Mouse (Mus musculus) limb, embryonic 14.5 days (tissue): ENCODE data around the gene Zfp536. TPM values are rescaled to one million over a fixed set of nuclear protein-coding genes. Genes with fewer than 3 reads are reported as not detected.

Experiments
- ATAC-seq: fragments of 200-750 bp; cut with Nextera tagmentation; 2 replicates; pipeline ENCODE4 v1.8.0; 2017; ENCODE audit warnings: low read depth, moderate number of reproducible peaks, moderate TSS enrichment; ENCODE audit not compliant: low FRiP score
- DNase-seq: peaks from one replicate; pipeline ENCODE4 v3.0.0-alpha.2; 2015; ENCODE audit warnings: low spot score
- H3K27ac ChIP-seq: fragments of 300-500 bp; sonication (generic); replicated peaks from 2 replicates; pipeline ENCODE4 v1.5.1; 2014; ENCODE audit warnings: low read depth, mild to moderate bottlenecking, low read length, moderate library complexity, mixed read lengths
- H3K27me3 ChIP-seq: fragments of 300-500 bp; sonication (generic); 2 replicates; pipeline ENCODE4 v1.6.1; 2014; ENCODE audit warnings: low read length, mixed read lengths; ENCODE audit not compliant: control insufficient read depth, insufficient read depth
- H3K36me3 ChIP-seq: fragments of 300-500 bp; sonication (generic); 2 replicates; pipeline ENCODE4 v1.6.1; 2014; ENCODE audit warnings: mild to moderate bottlenecking, low read length, moderate library complexity, mixed read lengths; ENCODE audit not compliant: control insufficient read depth, insufficient read depth
- H3K4me1 ChIP-seq: fragments of 300-500 bp; sonication (generic); 2 replicates; pipeline ENCODE4 v1.6.1; 2014; ENCODE audit warnings: antibody characterized with exemption, low read length, mixed read lengths; ENCODE audit not compliant: control insufficient read depth, insufficient read depth
- H3K4me2 ChIP-seq: fragments of 300-500 bp; sonication (generic); replicated peaks from 2 replicates; pipeline ENCODE4 v1.6.1; 2014; ENCODE audit warnings: low read depth, mild to moderate bottlenecking, low read length, moderate library complexity; ENCODE audit not compliant: severe bottlenecking
- H3K4me3 ChIP-seq: fragments of 300-500 bp; sonication (generic); replicated peaks from 2 replicates; pipeline ENCODE4 v1.5.1; 2014; ENCODE audit warnings: low read length
- H3K9ac ChIP-seq: fragments of 300-500 bp; sonication (generic); 2 replicates; pipeline ENCODE4 v1.6.1; 2014; ENCODE audit warnings: mild to moderate bottlenecking, low read depth, low read length, moderate library complexity; ENCODE audit not compliant: severe bottlenecking
- H3K9me3 ChIP-seq: fragments of 300-500 bp; sonication (generic); 2 replicates; pipeline ENCODE4 v1.6.1; 2016; ENCODE audit warnings: low read length; ENCODE audit not compliant: control insufficient read depth
- POLR2A ChIP-seq: fragments of 200-500 bp; IDR thresholded peaks from 2 replicates; pipeline ENCODE4 v1.8.0; 2012; ENCODE audit warnings: inconsistent platforms, mild to moderate bottlenecking, moderate library complexity, borderline replicate concordance; ENCODE audit not compliant: insufficient read depth, insufficient read length; ENCODE audit errors: extremely low read depth
- WGBS: fragments of 180-500 bp; shearing (Covaris S2); extraction: QIAGEN DNeasy Blood & Tissue Kit; methylation state at CpG from one replicate; pipeline ENCODE4 v1.1.7; 2014; 5-methylcytosine and 5-hydroxymethylcytosine counted together
- polyA plus RNA-seq, 2 experiments: library from polyadenylated mRNA; depleted of rRNA in 1 of 2; stranded (reverse) in 1 of 2; unstranded in 1 of 2; fragments of >200 nt; fragmentation: Nextera tagmentation in 1 of 2; extraction: Ambion mirVana in 1 of 2; gene quantifications; 2 replicates each; pipeline versions ENCODE4 v1.2.1 to v1.2.3; 2012 to 2014

The Zfp536 gene
- polyA plus RNA-seq, 2 experiments = 3.8 to 6.5 TPM

DNA sequence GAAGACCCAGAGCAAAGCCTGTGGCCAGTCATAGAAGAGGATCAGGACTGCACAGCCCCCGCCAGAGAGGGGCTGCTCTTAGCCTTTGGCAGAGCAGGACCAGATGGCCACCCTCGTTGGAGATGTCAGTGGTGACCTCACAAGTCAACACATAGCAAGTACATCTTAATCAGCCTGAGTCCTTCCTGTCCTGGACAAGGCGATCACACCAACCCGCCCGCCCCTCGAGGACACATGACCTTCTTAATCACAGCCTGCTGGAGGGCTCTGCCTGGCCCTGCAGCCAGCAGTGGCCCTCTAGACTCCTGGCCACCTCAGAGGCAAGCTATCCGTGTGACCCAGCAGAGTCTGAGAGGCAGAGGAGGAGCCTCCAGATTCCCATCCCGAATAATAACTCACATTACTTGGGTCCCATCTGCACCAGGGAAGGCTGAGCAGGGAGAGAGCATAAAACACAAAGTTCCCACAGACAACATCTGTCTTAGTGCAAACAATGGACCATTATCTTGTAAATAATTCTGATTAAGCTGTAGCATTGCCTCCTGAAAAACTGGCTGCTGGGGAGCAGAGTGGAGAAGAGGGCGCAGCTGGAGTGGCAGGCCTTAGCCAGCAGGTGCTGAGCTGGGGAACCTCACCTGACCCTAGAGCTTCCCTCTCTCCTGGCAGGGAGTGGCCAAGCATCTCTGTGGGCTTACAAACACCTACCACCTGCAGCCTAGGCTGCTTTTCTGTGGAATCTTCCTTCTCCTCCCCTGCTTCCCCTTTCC, 306.8 kb downstream of the Zfp536 start:
- no peak overlapping the region for H3K9ac ChIP-seq
- no peaks in the 10 kb centered on the region for H3K9me3 ChIP-seq
- ATAC-seq (no peak), DNase-seq (no peak)
- H3K36me3 ChIP-seq = no peaks in the 10 kb centered on the region
- TF ChIP-seq POLR2A = no peak
- H3K27ac ChIP-seq = no peak overlapping the region
- H3K4me3 ChIP-seq = no peak overlapping the region
- H3K4me2 ChIP-seq = no peak overlapping the region
- 33% methylated on average over 9 of the region's 9 CpGs for WGBS
- H3K4me1 ChIP-seq = peaks cover 10% of the 10 kb centered on the region
- no peaks in the 10 kb centered on the region for H3K27me3 ChIP-seq

DNA sequence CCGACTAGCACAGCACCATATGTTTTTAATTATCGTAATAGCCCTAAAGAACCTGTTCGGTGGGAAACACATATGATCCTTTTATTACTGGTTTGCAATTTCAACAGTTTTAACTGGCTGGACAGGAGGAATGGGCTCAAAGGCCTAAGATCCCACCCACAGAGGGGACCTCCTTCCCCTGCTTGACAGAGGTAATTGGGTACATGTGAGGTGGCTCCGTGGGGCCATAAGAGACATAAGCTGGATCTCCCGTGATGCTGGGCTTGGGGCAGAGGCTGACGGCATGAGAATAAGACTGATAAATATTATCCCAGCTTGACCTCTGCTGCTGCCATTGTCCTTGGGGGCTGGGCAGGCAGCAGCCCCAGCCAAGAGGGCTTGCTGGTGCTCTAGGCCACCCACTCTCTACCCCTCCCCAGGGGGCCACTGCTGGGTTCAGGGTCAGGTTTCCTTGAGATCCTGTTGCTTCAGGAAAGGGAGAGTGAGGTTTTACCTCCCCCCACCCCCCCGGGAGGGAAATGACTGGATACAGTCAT, 309.2 kb downstream of the Zfp536 start:
- H3K27ac ChIP-seq = no peak overlapping the region
- TF ChIP-seq POLR2A = no peak
- 6% methylated on average over 7 of the region's 7 CpGs for WGBS
- no peak overlapping the region for H3K9ac ChIP-seq
- H3K9me3 ChIP-seq = no peaks in the 10 kb centered on the region
- no peak overlapping the region for H3K4me3 ChIP-seq
- H3K4me1 ChIP-seq = peaks cover 10% of the 10 kb centered on the region
- no peaks in the 10 kb centered on the region; the same call in 1 of the 2 replicates for H3K27me3 ChIP-seq
- no peaks in the 10 kb centered on the region for H3K36me3 ChIP-seq
- ATAC-seq (peak; percentile 77), DNase-seq (peak; percentile 48)
- H3K4me2 ChIP-seq = peak overlapping the region; percentile 13; the same call in 1 of the 2 replicates

DNA sequence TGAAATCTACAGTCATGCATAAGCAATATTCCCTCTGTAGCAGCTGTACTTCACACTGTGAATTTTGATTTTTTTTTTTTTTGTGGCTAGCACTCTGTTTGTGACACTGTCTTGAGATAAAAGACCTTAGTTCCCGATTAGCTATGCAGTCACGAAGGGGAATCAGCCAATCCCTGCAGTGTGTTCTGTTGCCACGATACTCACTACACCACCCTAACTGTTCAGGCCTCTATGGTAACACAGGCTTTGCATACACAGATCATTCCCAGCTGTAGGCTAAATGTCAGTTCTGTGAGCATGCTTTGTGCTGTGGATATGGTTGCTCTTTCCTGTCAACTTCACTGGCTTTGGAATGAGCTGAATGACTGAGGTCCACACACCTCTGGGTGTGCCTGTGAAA, 325.9 kb downstream of the Zfp536 start:
- ATAC-seq = no peak
- WGBS = 87% methylated on average over 3 of the region's 3 CpGs
- no peak overlapping the region for H3K27ac ChIP-seq

DNA sequence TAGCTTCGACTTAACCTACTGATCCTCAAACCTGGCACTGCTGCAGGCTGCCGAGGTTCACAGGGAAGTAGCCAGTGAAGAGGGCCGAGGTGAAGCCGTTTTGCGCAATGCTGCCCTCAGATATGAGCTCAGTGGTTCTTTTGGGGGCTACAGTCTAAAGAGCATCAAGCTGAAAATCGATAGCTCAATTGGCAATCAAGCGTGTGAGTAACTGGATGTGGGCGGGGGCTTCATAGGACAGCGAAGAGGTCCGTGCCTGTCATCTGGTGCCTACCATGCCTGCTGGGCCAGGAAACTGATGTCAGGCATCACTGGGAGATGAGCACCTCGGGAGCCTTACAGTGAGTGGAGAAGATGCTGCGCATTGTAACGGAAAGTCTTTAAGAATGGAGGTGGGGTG, 333.5 kb downstream of the Zfp536 start:
- Histone ChIP-seq H3K4me2 (no peak overlapping the region), H3K4me3 (no peak overlapping the region), H3K9ac (no peak overlapping the region), H3K9me3 (no peaks in the 10 kb centered on the region), H3K27me3 (no peaks in the 10 kb centered on the region), H3K4me1 (peaks cover 7% of the 10 kb centered on the region; the same call in 1 of the 2 replicates), H3K27ac (no peak overlapping the region), H3K36me3 (no peaks in the 10 kb centered on the region)
- 77% methylated on average over 13 of the region's 13 CpGs for WGBS
- TF ChIP-seq POLR2A = no peak
- ATAC-seq = no peak
- no peak for DNase-seq

More for the DNA sequence above, 325.9 kb downstream of the Zfp536 start:
- Histone ChIP-seq H3K4me1 (no peaks in the 10 kb centered on the region), H3K27me3 (no peaks in the 10 kb centered on the region), H3K9ac (no peak overlapping the region), H3K4me3 (no peak overlapping the region), H3K4me2 (no peak overlapping the region), H3K9me3 (no peaks in the 10 kb centered on the region; the same call in 1 of the 2 replicates), H3K36me3 (no peaks in the 10 kb centered on the region)
- TF ChIP-seq POLR2A = no peak
- DNase-seq = no peak

DNA sequence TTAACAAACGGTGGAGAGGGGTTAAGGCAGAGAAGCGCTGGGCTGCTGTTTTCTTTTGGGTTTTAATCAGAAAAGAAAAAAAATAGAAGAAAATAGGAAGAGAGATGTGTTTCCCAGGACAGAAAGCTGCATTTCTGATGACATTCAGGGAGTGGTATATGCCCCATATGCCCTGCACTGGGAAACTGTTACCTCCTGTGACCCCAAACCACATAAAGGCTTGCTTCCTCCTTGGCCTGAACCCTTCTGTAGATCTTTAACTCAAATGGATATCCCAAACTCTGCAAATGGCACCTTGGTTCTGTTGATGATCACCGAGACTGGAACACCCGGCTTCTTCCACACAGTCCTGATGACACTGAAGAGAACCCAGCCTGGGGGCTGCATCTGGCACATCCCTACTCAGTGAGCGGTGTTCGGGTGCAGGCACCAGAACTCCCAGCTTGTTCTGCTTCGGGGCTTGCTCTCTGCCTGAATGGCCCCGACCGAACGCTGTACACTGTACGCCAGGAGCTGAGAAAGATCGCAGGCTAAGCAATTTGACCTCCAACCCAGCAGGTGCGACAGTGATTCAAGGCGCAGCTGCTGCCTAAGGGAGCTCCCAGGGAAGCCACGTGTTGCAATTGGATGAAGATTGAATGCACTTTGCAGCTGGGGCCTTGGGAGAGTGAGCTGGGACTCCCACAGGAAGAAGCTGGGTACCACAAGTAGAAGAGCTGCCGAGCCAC, 334.2 kb downstream of the Zfp536 start:
- Histone ChIP-seq H3K36me3 (no peaks in the 10 kb centered on the region), H3K9ac (no peak overlapping the region), H3K4me2 (no peak overlapping the region), H3K27ac (no peak overlapping the region), H3K4me1 (peaks cover 7% of the 10 kb centered on the region; the same call in 1 of the 2 replicates), H3K4me3 (no peak overlapping the region), H3K9me3 (no peaks in the 10 kb centered on the region), H3K27me3 (no peaks in the 10 kb centered on the region)
- TF ChIP-seq POLR2A = no peak
- peak; percentile 48 for DNase-seq
- peak; percentile 77; the same call in 1 of the 2 replicates for ATAC-seq
- WGBS = 45% methylated on average over 16 of the region's 16 CpGs
